Mouse (Mus musculus) c-Kit-positive CD71-negative TER-119-negative erythroid progenitor cells, embryonic 14.5 days (primary cell): Measurements from ENCODE around the gene Gyg.

Experiments
- DNase-seq: peaks from one replicate; pipeline ENCODE4 v3.0.0-alpha.2; 2013; ENCODE audit warnings: low read depth

The Gyg gene

GRCm38 (mm10) chr3:20154531-20155367 lies at the start of gene Gyg:
Gene Gyg (minus strand): TSS chr3:20155317.
- peak; percentile 18 for DNase-seq

GRCm38 (mm10) chr3:20198869-20199268 lies 43.8 kb upstream of the Gyg start:
- peak; percentile 39 for DNase-seq

- no peak for DNase-seq
Measured at GRCm38 (mm10) chr3:20197878-20198277, 42.8 kb upstream of the Gyg start.

- no peak for DNase-seq
Measured at GRCm38 (mm10) chr3:20188976-20189675, 34.0 kb upstream of the Gyg start.

- no peak for DNase-seq
Measured at GRCm38 (mm10) chr3:20172394-20172793, 17.3 kb upstream of the Gyg start.

GRCm38 (mm10) chr3:20167487-20167886 lies 12.4 kb upstream of the Gyg start:
- no peak for DNase-seq

GRCm38 (mm10) chr3:20155476-20155875 lies 359 bp upstream of the Gyg start:
- peak; percentile 14 for DNase-seq

GRCm38 (mm10) chr3:20151651-20152050 lies 3.5 kb downstream of the Gyg start:
- DNase-seq, result no peak

GRCm38 (mm10) chr3:20150511-20150910 lies 4.6 kb downstream of the Gyg start:
- no peak for DNase-seq

GRCm38 (mm10) chr3:20147647-20148046 lies 7.5 kb downstream of the Gyg start:
- DNase-seq, result no peak

GRCm38 (mm10) chr3:20146884-20147395 lies 8.2 kb downstream of the Gyg start:
- DNase-seq, result no peak

- no peak for DNase-seq
Measured at GRCm38 (mm10) chr3:20145696-20146113, 9.4 kb downstream of the Gyg start.

GRCm38 (mm10) chr3:20144401-20144800 lies 10.7 kb downstream of the Gyg start:
- DNase-seq, result no peak

GRCm38 (mm10) chr3:20143726-20144125 lies 11.4 kb downstream of the Gyg start:
- DNase-seq, result no peak

- no peak for DNase-seq
Measured at GRCm38 (mm10) chr3:20142576-20142975, 12.5 kb downstream of the Gyg start.

- no peak for DNase-seq
Measured at GRCm38 (mm10) chr3:20142101-20142500, 13.0 kb downstream of the Gyg start.

GRCm38 (mm10) chr3:20141679-20142078 lies 13.4 kb downstream of the Gyg start:
- DNase-seq, result no peak

- no peak for DNase-seq
Measured at GRCm38 (mm10) chr3:20141240-20141639, 13.9 kb downstream of the Gyg start.

- no peak for DNase-seq
Measured at GRCm38 (mm10) chr3:20136868-20137581, 18.1 kb downstream of the Gyg start.

GRCm38 (mm10) chr3:20134545-20134944 lies 20.6 kb downstream of the Gyg start:
- DNase-seq, result no peak

- no peak for DNase-seq
Measured at GRCm38 (mm10) chr3:20133745-20134144, 21.4 kb downstream of the Gyg start.

- no peak for DNase-seq
Measured at GRCm38 (mm10) chr3:20132731-20133130, 22.4 kb downstream of the Gyg start.

GRCm38 (mm10) chr3:20131350-20131720 lies 23.8 kb downstream of the Gyg start:
- DNase-seq, result no peak
